Mouse (Mus musculus): Measurements from ENCODE around the gene Mx1.

Mx1 gene

GRCm38 (mm10) chr16:97462481-97463181, at the start of gene Mx1:
Gene Mx1, minus strand, starts transcription at chr16:97462907.
- in situ Hi-C loops (cut with MboI, MseI): no loop called here

- in situ Hi-C loops (cut with MboI, MseI): no loop called here
Observed at GRCm38 (mm10) chr16:97512347-97512751, 49.6 kb upstream of the Mx1 start.

GRCm38 (mm10) chr16:97511495-97511894, 48.8 kb upstream of the Mx1 start:
- in situ Hi-C loops (cut with MboI, MseI): no loop called here

GRCm38 (mm10) chr16:97510849-97511248, 48.1 kb upstream of the Mx1 start:
- in situ Hi-C loops (cut with MboI, MseI): no loop called here

GRCm38 (mm10) chr16:97507783-97508182, 45.1 kb upstream of the Mx1 start:
- in situ Hi-C loops (cut with MboI, MseI): no loop called here

GRCm38 (mm10) chr16:97504793-97505192, 42.1 kb upstream of the Mx1 start:
- in situ Hi-C loops (cut with MboI, MseI): no loop called here

GRCm38 (mm10) chr16:97503849-97504248, 41.1 kb upstream of the Mx1 start:
- in situ Hi-C loops (cut with MboI, MseI): no loop called here

GRCm38 (mm10) chr16:97500901-97501300, 38.2 kb upstream of the Mx1 start:
- in situ Hi-C loops (cut with MboI, MseI): no loop called here

- in situ Hi-C loops (cut with MboI, MseI): no loop called here
Observed at GRCm38 (mm10) chr16:97499450-97499849, 36.7 kb upstream of the Mx1 start.

- in situ Hi-C loops (cut with MboI, MseI): no loop called here
Observed at GRCm38 (mm10) chr16:97498139-97498538, 35.4 kb upstream of the Mx1 start.

- in situ Hi-C loops (cut with MboI, MseI): no loop called here
Observed at GRCm38 (mm10) chr16:97497682-97498081, 35.0 kb upstream of the Mx1 start.

GRCm38 (mm10) chr16:97496026-97496425, 33.3 kb upstream of the Mx1 start:
- in situ Hi-C loops (cut with MboI, MseI): no loop called here

GRCm38 (mm10) chr16:97492369-97492768, 29.7 kb upstream of the Mx1 start:
- in situ Hi-C loops (cut with MboI, MseI): no loop called here

GRCm38 (mm10) chr16:97478655-97479054, 15.9 kb upstream of the Mx1 start:
- in situ Hi-C loops (cut with MboI, MseI): no loop called here

GRCm38 (mm10) chr16:97476524-97476923, 13.8 kb upstream of the Mx1 start:
- in situ Hi-C loops (cut with MboI, MseI): no loop called here

- in situ Hi-C loops (cut with MboI, MseI): no loop called here
Observed at GRCm38 (mm10) chr16:97475581-97475980, 12.9 kb upstream of the Mx1 start.

GRCm38 (mm10) chr16:97474671-97475070, 12.0 kb upstream of the Mx1 start:
- in situ Hi-C loops (cut with MboI, MseI): no loop called here

- in situ Hi-C loops (cut with MboI, MseI): no loop called here
Observed at GRCm38 (mm10) chr16:97467993-97468791, 5.5 kb upstream of the Mx1 start.

GRCm38 (mm10) chr16:97467472-97467871, 4.8 kb upstream of the Mx1 start:
- in situ Hi-C loops (cut with MboI, MseI): no loop called here

GRCm38 (mm10) chr16:97466182-97466957, 3.7 kb upstream of the Mx1 start:
- in situ Hi-C loops (cut with MboI, MseI): no loop called here

- in situ Hi-C loops (cut with MboI, MseI): no loop called here
Observed at GRCm38 (mm10) chr16:97461271-97461670, 1.4 kb downstream of the Mx1 start.

GRCm38 (mm10) chr16:97459831-97460230, 2.9 kb downstream of the Mx1 start:
- in situ Hi-C loops (cut with MboI, MseI): no loop called here

All from T-helper 1 cell (primary cell).